Mouse (Mus musculus) spleen, embryonic (tissue): ENCODE measurements around the gene Calm5.
"Not testable (repeated sequence)": the region's sequence is repeated elsewhere in the genome, so short reads cannot be mapped to it uniquely, and the experiment has no call there.

Source experiments
- CTCF ChIA-PET: fragments of 350-600 bp; sonication (Branson Sonifier 250); formaldehyde crosslinking; loops from one replicate; lab custom pipeline; 2022; lab: Charles Lee

Gene Calm5

DNA sequence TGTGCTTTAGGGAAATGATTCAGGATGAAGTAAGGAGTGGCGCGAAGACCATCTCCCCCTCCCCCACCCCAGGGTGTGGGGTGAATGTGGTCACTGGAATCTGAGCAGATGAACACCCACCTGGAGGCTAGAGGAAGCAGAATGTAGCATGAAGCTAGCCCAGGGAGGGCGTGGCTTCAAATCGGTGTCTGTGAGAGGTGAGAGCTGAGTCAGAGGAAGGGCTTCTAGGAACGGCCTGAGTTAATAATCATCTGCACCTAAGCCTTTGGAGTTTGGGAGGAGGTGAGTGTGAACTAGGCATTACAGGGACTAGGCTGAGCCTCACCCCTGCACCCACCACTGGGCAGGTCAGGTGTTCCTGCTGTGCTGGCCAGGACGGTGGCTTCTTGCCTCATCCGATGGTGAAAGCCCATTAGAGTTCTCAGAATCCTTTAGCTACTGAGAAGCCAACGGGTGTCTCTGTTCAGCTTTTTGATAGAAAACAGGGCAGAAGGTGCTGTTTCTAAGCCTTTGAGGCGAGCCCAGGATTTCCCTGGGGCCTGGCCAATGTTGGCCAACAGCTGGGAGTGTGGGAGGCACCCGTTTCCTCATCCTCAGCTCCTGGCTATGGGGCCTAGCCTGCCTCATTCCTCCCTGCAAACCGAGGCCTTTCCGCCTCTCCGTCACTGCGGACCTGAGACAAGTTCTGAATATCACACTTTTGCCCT, 11.8 kb downstream of the Calm5 start:
- CTCF ChIA-PET = no interaction called here

DNA sequence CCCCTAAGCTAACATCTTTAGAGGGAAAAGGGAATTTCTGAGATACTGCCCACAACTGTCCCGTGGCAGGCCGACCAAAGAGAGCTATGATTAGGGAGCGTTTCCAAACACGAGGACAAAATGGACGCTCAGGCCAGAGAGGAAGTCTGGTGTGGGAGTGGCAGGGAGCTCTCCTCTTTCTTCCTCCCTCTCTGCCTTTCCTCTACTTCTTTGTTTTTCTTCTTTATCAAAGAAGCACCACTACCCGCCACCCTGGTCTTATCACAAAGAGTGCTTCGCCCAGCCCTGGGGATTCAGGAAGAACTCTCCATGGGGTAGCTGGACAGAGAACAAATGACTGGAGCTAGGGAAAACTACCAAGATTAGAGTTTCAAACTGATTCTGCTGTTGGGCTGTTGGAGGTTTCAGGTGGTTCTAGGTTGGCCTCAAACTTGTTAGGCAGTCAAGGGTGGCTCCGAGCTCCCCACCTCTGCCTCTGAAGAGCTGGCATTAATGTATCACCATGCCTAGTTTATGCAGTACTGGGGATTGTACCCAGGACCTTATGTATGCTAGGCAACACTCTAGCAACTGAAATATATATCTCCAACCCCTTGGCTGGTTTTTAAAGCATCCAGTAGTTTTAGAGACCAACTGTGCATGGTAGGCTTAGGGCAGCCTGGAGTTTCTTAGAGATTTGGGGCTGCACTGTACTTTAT, 12.5 kb downstream of the Calm5 start:
- CTCF ChIA-PET = no interaction called here

DNA sequence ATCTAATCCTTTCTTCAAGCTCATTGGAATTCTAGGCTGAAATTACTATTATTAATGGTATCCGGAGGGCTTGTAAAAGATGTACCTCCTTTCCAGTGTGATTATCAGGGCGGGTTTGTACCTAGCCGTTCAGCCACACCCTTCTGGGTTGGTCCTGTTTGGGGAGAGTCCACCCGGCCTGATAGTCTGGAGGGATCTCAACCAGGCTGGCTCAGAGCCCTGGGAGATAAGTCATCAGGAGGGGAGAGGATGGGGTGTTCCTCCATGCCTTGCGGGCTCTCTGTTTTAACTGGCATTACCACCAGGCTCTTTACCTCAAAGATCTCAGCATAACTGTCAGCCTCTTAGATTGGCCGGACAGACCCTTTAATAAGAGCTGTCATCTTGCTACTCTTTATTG, 13.2 kb downstream of the Calm5 start:
- CTCF ChIA-PET = no interaction called here

DNA sequence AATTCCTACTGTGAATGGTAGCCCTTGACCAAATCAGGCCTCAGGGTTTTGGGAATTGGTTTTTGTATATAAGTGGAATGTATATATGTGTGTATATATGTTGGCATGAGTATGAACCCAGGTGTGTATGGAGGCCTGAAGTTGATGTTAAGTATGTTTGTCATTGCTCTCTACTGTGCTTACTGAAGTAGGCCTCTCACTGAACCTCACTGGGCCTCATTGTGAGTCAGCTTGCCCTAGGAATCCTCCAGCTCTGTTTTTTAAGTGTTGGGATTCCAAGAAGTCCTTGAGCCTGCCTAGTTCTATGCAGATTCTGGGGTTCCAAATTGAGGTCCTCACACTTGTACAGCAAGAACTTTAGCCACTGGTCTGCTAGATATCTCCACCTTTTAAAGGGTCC, 15.9 kb downstream of the Calm5 start:
- CTCF ChIA-PET = no interaction called here

DNA sequence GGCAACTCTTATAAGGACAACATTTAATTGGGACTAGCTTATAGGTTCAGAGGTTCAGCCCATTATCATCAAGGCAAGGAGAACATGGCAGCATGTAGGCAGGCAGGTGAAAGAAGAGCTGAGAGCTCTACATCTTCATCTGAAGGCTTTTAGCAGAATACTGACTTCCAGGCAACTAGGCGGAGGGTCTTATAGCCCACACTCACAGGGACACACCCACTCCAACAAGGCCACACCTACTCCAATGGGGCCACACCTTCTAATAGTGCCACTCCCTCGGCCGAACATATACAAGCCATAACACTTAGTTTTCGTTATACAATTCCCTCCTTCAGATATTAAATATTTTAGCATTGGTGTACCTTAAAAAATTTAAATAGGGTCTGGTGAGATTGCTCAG, 18.9 kb downstream of the Calm5 start:
- CTCF ChIA-PET = interaction anchor here (0.7 kb wide), 1 partner anchor 48 kb away, joined by 3 read pairs; no protein-coding TSS in a partner anchor

DNA sequence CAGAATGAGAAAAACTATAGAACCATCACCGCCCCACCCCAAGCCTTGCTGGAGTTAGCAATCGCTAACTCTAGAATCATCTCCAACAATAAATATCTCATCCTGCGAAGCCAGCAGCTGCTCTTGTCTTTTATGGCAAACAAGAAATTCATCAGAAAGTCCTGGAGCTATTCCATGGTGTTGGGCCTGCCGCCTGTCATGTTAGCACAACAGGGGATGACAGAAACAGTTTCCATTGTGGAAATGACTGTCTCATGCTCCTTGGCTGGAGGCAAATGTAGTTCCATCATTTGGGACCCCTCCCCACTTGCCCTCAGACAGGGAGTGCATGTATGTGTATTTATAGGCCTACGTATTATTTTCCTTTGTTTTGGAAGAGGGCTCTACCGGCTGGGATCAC, 22.5 kb downstream of the Calm5 start:
- CTCF ChIA-PET = no interaction called here

DNA sequence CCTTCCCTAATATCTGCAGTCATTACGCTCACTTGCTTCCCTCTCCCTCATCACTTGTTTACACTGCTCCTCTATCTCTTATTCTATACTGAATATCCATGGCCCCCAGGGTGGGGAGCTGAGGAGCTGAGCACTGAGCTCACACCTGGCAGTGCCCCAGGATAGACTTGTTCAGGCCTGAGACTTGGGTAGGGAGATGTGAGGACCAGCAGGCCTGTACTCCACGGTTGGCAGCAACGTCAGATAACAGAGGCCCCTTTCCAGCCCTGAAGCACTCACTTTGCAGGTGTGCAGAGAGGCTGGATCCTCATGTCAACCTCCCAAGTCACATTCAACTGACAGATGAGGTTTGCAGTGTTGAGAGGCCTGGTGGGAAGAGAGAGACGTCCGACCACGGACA, 23.2 kb downstream of the Calm5 start:
- CTCF ChIA-PET = no interaction called here

DNA sequence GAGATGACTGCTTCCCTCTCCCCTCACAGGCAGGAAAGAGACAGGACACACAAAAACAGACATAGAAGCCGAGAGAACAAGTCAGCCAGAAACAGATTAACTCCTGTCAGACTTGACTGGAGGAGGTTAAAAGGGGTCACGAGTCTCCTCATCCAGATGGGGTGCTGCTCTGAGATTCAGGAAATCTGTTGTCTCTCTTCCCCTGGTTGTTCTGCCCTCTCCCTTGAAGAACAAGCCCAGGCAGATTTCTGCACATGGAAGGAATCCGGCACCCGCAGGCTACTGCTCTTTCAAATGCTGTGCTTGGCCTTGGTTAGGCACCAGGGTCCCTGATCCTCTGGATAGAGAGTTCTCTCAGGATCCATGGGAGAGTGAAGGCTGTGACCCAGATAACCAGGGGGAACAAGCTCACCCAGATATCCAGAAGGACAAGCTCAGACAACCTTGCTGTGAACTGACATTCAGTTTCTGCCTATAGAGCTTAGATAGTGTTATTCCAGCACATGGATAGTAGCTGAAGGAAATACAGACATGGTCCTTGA, 23.8 kb downstream of the Calm5 start:
- CTCF ChIA-PET = no interaction called here

DNA sequence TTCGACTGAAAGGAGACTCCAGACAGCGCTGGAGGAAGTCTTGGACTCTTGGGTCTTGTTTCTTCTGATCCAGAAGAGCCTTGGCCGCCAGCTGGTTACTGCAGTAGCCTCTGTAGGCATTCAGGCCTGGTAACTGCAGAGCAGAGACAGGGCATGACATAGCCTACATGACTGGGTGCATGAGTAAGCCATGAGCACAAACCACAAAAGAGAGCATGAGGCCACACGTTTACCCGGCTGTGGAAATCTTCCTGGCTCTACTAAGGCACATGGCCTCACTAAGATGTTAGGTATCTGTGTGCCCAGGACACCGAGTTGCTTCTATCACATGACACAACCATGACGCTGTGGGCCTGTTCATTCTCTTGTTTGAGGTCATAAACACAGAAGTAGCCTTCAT, 32.7 kb downstream of the Calm5 start:
- CTCF ChIA-PET = no interaction called here

DNA sequence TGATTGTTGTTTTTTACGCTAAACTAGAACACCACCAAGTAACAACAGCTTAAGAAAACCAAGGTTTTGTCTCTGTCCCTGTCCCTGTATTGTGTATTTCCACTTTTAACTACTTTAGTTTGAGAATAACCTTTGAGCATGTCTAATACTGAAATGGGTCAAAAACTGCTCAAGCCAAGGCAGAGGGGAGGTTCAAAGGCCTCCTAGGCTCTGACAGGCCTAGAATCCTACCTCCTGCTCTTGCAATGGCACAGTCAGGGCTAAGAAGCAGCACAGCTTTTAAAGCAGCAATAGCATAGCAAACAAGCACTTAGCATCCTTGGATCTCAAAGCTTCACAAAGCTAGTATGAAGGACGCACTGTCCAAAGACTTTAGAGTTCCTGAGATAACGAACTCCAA, 35.1 kb downstream of the Calm5 start:
- CTCF ChIA-PET = no interaction called here

DNA sequence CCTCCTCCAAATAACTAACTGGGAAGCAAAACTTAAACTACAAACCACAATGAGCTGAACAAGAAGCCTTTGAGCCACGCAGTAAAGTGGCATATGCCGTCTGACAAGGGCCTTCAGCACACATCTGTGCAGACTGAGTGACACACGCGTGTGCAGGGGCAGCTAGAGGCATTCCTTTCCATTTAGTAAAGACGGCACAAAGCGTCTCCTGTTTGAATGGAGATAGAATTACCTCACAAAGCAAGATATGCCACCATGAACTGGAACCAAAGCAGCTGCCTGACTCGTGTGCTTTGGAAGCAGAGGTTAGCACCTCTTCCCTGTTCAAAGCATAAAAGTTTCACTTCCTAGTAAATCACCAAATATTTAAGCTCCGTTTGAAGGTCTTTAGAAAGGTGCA, 36.1 kb downstream of the Calm5 start:
- CTCF ChIA-PET = no interaction called here

DNA sequence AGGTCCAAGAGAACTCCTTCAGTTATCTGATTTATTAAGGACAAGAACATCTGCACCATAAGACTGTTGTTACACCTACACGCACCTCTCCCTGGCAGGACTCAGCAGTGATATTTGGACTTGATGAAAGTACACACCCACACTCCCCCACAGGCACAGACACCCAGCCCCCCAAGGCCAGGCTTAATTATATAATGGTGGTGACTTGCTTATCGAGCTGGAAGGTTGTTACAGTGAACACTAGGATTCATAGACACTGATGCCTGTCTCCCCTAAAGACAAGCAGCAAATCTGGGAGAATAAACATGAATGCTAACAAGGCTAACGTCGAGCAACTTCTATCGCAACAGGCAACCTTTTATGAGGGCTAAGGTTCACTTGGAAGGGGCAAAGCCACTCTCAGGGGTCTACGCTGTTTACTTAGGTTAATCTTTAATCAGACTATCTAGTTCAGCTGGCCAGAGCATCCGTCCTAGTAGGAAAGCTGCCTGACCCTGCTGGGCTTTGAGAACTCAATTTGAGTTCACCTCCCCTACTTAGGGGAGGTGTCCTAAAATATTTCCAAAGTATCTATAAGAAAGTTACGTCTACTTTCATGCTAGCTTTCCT, 37.6 kb downstream of the Calm5 start:
- CTCF ChIA-PET = interaction anchor here (0.8 kb wide), 1 partner anchor 68 kb away, joined by 3 read pairs; no protein-coding TSS in a partner anchor

DNA sequence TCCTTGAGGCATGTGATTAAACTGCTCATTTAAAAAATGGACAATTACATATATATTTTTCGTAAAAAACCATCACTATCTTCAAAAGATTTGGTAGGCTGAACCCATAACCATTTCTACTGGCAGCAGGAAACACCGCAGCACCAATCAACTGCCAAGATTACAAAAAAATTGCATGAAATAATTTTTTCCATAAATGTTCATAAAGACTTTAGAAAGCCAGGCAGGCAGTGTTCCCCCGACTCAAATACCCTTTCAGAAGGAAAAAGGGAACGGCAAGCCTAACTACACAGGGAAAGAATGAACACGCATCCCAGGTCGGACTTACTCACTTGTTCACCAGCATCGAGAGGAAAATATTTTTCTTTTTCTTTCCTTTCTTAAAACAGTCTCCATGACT, 38.6 kb downstream of the Calm5 start:
- CTCF ChIA-PET = interaction anchor here (1.5 kb wide), 1 partner anchor 227 kb away, joined by 6 read pairs; no protein-coding TSS in a partner anchor

DNA sequence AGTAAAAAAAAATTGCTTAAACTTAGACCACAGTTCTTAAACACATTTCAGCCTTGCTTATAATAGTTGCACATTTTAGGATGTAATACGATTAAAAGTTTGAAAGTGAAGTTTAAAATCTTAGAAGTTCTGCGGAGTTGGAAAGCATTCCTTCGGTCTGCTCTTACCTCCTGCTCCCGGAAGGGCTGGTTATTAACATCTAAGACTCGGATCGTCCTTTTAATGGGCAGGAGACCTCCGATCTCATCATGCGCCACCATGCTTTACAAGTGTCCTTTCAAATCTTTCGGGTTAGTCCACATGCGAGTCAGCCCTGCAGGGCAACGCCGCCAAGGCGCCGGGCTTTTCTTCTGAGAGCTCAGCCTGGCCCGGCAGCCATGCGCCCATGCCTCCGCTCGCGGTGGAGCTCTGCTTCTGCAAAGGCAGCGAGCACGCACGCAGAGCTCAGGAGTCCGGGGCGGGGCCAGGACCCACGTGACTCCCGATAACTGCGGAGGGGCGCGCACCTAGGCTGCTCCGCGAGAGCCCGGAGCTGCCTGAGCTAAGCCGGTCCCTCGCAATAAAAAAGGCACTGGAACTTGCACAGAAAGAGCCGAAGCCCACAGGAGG, 39.3 kb downstream of the Calm5 start:
- CTCF ChIA-PET = interaction anchor here (0.6 to 1.5 kb wide), 2 partner anchors 228 to 266 kb away, joined by 4 to 6 read pairs; no protein-coding TSS in a partner anchor

DNA sequence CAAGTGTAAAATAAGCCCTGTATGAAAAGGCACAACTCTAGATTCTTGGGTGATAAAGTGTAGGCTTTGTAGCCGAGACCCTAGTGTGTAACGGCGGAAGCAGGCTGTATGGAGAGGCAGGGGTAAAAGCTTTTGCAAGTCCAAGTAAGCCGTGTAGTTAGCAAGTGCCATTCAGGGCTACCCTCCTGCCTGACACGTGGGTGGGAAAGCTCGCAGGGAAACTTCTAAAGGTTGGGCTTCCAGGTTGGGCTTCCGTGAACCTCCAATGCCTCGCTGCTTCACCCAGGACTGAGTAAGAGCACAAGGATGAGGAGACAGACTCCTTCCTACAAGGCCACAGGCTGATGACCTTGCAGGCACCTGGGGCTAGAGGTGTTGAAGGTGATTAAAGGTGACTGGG, 40.6 kb downstream of the Calm5 start:
- CTCF ChIA-PET = interaction anchor here (0.7 kb wide), 2 partner anchors 71 to 519 kb away, joined by 3 to 11 read pairs; no protein-coding TSS in a partner anchor

DNA sequence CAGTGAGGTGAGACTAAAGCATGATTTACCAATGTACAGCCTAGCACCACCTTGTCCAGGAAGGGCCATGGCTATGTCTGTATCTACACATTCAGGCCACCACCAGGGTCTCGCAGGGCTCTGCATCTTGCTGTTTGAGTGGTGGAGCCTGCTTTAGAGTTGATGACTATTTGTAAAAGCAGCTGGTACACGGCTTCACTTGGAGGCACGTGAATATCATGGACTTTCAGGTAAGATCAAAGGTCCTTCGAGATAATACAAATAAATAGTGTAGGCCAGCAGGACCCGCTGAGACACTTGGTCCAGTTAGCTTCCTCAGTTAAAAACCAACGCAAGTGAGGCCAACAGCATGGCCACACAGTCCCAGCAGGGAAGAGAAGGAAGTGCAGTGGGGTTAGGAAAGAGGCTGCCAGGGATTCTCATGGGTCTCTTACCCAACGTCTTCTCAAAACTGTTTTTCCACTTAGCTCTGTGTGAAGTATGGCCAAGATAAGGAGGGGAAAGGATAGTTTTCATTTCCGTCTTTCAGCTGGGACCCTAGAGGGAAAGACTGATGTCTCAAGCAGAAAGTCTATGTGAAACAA, 41.5 kb downstream of the Calm5 start:
- CTCF ChIA-PET = no interaction called here

DNA sequence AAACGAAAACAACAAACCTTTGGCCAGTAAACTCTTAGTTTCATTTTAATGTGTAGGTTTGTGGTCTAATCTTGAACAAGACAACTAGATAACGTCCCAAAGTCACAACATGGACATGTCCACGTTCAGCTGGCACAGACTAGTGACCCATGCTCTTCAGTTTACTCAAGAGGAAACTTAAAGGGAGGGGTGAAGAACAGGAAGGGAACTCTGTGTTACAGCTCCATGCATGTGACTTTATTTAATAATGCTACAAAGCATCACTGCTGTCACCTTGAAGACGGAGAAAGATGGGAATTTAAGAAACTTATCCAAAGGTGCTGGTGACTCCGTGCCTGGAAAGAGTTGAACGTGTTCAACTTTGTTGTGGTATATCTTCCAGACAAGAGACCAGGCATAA, 42.1 kb downstream of the Calm5 start:
- CTCF ChIA-PET = no interaction called here

DNA sequence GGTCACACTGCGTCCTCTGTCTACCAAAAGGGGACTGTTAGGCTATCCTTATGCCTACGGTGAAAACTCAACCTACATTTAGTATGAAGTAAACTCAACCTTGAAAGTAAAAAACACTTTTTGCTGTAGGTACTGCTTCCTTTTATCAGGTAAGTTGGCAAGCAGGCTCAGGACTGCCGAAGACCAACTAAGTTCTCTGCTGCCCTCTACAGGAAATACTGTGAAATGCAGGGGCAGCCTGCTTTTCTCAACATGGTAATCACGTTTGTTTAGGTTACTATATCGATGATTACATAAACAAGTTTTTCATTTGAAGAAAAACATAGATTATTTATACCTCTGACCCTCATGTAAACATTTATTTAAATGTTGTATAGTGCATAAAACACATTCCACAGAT, 42.9 kb downstream of the Calm5 start:
- CTCF ChIA-PET = no interaction called here

DNA sequence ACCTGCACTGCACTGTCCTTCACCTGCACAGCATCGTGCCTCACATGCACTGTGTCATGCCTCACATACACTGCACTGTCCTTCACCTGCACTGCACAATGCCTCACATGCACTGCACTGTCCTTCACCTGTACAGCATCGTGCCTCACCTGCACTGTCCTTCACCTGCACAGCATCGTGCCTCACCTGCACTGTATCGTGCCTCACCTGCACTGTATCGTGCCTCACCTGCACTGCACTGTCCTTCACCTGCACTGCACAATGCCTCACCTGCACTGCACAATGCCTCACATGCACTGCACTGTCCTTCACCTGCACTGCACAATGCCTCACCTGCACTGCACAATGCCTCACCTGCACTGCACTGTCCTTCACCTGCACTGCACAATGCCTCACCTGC, 44.2 kb downstream of the Calm5 start:
- CTCF ChIA-PET = not testable (repeated sequence)

DNA sequence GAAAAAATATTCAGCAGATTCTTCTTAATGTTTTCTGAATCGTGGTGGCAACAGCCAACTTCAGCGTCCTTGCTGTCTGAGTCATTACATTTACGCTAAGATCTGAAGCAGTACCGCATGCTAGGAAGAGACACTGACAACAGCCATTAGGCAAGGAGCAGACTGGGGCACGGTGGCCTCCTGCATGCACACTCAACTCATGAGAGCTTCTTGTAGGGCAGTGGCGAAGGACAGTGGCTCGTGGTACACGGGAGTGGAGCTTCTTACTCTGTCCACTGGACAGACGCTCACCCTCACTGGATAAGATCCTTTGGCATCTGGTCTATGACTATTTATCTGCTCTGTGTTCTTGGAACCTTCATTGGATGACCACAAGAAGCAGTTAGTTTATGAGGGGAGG, 45.3 kb downstream of the Calm5 start:
- CTCF ChIA-PET = no interaction called here
